In the genomic region with DNA sequence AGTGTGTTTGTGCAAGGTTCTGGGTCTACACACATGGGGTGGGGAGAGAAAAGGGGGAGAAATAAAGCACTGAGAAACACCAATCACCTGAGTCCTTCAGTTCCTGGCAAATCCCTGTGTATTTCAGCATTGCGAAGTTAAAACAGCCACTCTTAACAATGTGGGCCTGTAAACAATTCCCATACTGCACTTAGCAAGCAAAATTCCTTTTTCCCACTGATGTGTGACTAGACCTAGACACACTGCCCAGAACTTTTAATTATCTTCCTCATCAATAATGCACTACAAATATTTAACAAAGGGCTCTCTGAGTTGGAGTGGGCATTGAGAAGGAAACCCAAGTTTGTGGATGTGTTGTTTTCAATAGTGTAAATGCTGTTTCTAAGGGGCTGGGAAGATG, we compare ENCODE assay signal across 17 mouse cellular contexts.
"Had no signal": no experiment of that assay in that cellular context is flagged by ENCODE, and none has a peak within 500 bp of the region (broad histone marks: within the 10 kb centered on the region; RNA-seq: fewer than 3 reads in every experiment).

No protein-coding gene starts in this region.

- H3K4me1 ChIP-seq: lung, embryonic 15.5 days; megakaryocyte, embryonic 14.5 days; midbrain, embryonic 12.5 days; neural tube, embryonic 12.5 days; stomach, embryonic 15.5 days had no signal

- ATAC-seq: liver, postnatal 0 days; lung, postnatal 0 days had no signal

- H3K36me3 ChIP-seq: lung, embryonic 15.5 days; midbrain, embryonic 12.5 days; neural tube, embryonic 12.5 days; stomach, embryonic 15.5 days had no signal

- H3K9ac ChIP-seq: liver, postnatal 0 days; lung, embryonic 15.5 days; midbrain, embryonic 12.5 days; neural tube, embryonic 12.5 days; stomach, embryonic 15.5 days had no signal

- H3K27ac ChIP-seq: lung, embryonic 15.5 days; macrophage; midbrain, embryonic 12.5 days; neural tube, embryonic 12.5 days; stomach, embryonic 15.5 days; stomach, postnatal 0 days had no signal

- DNase-seq: liver, postnatal 0 days; lung, adult 2 months; lung, postnatal 14 days; lung, postnatal 36 days; midbrain, embryonic 14.5 days; right cerebral cortex, postnatal 14 days; thymus, adult 2 months; thymus, postnatal 25 days; thymus, postnatal 4 days had no signal

- H3K27me3 ChIP-seq: lung, embryonic 15.5 days; megakaryocyte, embryonic 14.5 days; midbrain, embryonic 12.5 days; neural tube, embryonic 12.5 days; stomach, embryonic 15.5 days had no signal

- H3K9me3 ChIP-seq: lung, embryonic 15.5 days; midbrain, embryonic 12.5 days; neural tube, embryonic 12.5 days; stomach, embryonic 15.5 days had no signal

- H3K4me3 ChIP-seq: lung, embryonic 15.5 days; megakaryocyte, embryonic 14.5 days; midbrain, embryonic 12.5 days; neural tube, embryonic 12.5 days; stomach, embryonic 15.5 days had no signal

- H3K4me2 ChIP-seq: lung, embryonic 15.5 days; midbrain, embryonic 12.5 days; neural tube, embryonic 12.5 days; stomach, embryonic 15.5 days had no signal
